Mouse (Mus musculus) olfactory bulb, adult 2 months (tissue): ENCODE results near the gene Gm38431. TPM values are rescaled to one million over a fixed set of nuclear protein-coding genes. Genes with fewer than 3 reads are reported as not detected.
A peak's percentile ranks its signal among the peaks of the same experiment; 100 is the strongest.

Source experiments
- H3K27ac ChIP-seq: fragments of 200-500 bp; 2 replicates; pipeline ENCODE4 v1.5.1; 2012; ENCODE audit warnings: low read depth, low read length; ENCODE audit not compliant: insufficient read depth
- H3K4me1 ChIP-seq: fragments of 200-500 bp; 2 replicates; pipeline ENCODE4 v1.6.1; 2012; ENCODE audit warnings: low read length; ENCODE audit not compliant: control insufficient read depth, insufficient read depth
- H3K4me3 ChIP-seq: fragments of 200-500 bp; 2 replicates; pipeline ENCODE4 v1.5.1; 2012; ENCODE audit warnings: mild to moderate bottlenecking, low read depth, low read length, moderate library complexity; ENCODE audit not compliant: insufficient read depth
- CTCF ChIP-seq: fragments of 200-500 bp; IDR thresholded peaks from 2 replicates; pipeline ENCODE4 v1.5.1; 2012; ENCODE audit warnings: low read depth, mild to moderate bottlenecking, low read length, moderate library complexity; ENCODE audit not compliant: insufficient read depth
- POLR2A ChIP-seq: fragments of 200-500 bp; IDR thresholded peaks from 2 replicates; pipeline ENCODE4 v1.6.1; 2012; ENCODE audit warnings: mild to moderate bottlenecking, low read depth, low read length, moderate library complexity; ENCODE audit not compliant: insufficient read depth
- WGBS: fragments of 180-500 bp; shearing (Covaris S2); methylation state at CpG from one replicate; pipeline ENCODE4 v1.1.7; 2018; 5-methylcytosine and 5-hydroxymethylcytosine counted together
- polyA plus RNA-seq: library from polyadenylated mRNA; stranded (reverse); fragments of >200 nt; gene quantifications from 2 replicates; pipeline ENCODE4 v1.2.4, GENCODE M21; 2012; ENCODE audit warnings: low replicate concordance; ENCODE audit not compliant: missing spikeins, insufficient read depth, insufficient read length

Gene Gm38431
- polyA plus RNA-seq, 1 experiment: not detected

GRCm38 (mm10) chr9:21029291-21030054, 62.3 kb downstream of the Gm38431 start, which contains the start of gene Icam4:
Gene Icam4 (plus strand): TSS chr9:21029373.
- peak within 1 kb of the TSS; percentile 25; the same call in 1 of the 2 replicates for H3K27ac ChIP-seq
- TF ChIP-seq POLR2A (no peak), CTCF (peak; percentile 75; the same call in 1 of the 2 replicates)
- WGBS: 4% methylated on average over 37 of the region's 37 CpGs
- H3K4me1 ChIP-seq: peaks cover 42% of the 10 kb centered on the region
- H3K4me3 ChIP-seq: peak within 1 kb of the TSS; percentile 43

DNA sequence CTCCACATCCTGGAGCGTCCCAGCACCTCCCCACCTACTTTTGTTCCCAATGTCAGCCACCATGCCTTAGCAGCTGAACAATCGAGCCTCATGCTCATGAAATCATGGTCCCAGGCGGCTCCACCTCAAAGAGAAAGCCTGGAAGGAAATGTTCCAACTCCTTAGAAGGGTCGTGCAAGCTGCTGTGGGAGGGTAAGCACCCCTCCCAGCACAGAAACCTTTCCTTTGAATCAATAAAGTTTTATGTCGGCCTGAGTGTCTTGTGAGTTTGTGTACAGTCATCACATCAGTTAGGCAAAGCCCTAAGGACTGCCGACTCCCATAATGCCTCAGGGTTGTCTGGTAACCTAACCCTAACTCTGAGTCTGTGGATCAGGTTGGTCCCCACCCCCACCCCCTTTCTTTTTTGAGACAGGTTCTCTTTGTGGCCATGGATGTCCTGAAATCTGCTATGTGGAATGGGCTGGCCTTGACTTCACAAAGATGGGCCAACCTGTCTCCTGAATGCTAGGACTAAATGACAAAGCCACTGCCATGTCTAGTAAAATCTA, 63.2 kb downstream of the Gm38431 start:
- TF ChIP-seq POLR2A: no peak
- no peak for TF ChIP-seq CTCF
- Histone ChIP-seq H3K4me3 (no peak overlapping the region), H3K4me1 (peaks cover 40% of the 10 kb centered on the region), H3K27ac (no peak overlapping the region)
- WGBS: 77% methylated on average over 6 of the region's 6 CpGs

DNA sequence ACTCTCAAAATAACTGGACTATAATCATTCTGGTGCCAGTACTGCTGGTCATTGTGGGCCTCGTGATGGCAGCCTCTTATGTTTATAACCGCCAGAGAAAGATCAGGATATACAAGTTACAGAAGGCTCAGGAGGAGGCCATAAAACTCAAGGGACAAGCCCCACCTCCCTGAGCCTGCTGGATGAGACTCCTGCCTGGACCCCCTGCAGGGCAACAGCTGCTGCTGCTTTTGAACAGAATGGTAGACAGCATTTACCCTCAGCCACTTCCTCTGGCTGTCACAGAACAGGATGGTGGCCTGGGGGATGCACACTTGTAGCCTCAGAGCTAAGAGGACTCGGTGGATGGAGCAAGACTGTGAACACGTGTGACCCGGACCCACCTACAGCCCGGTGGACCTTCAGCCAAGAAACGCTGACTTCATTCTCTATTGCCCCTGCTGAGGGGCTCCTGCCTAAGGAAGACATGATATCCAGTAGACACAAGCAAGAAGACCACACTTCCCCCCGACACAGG, 64.0 kb downstream of the Gm38431 start:
- Histone ChIP-seq H3K27ac (no peak overlapping the region), H3K4me1 (peaks cover 32% of the 10 kb centered on the region), H3K4me3 (no peak overlapping the region)
- TF ChIP-seq CTCF (no peak), POLR2A (no peak)
- WGBS: 49% methylated on average over 8 of the region's 8 CpGs

DNA sequence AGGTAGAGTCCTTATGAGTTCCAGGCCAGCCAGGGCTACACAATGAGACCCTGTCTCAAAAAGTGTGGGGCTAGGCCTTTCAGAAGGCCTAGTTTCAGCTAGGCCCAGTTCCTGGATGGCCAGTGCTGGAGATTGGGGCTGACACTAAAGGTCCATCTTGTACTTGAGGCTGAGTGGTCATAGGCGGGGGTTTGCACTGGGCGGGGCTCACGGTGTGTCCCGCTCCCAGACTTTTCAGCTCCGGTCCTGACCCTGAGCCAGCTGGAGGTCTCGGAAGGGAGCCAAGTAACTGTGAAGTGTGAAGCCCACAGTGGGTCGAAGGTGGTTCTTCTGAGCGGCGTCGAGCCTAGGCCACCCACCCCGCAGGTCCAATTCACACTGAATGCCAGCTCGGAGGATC, 64.9 kb downstream of the Gm38431 start:
- no peak for TF ChIP-seq POLR2A
- TF ChIP-seq CTCF: no peak
- WGBS: 91% methylated on average over 12 of the region's 12 CpGs
- Histone ChIP-seq H3K27ac (no peak overlapping the region), H3K4me3 (no peak overlapping the region), H3K4me1 (peaks cover 29% of the 10 kb centered on the region)

GRCm38 (mm10) chr9:21025258-21025810, 66.5 kb downstream of the Gm38431 start:
- Histone ChIP-seq H3K4me3 (no peak overlapping the region), H3K27ac (no peak overlapping the region), H3K4me1 (peaks cover 23% of the 10 kb centered on the region)
- 84% methylated on average over 19 of the region's 19 CpGs for WGBS
- TF ChIP-seq POLR2A (no peak), CTCF (no peak)

- TF ChIP-seq POLR2A: no peak
- no peak for TF ChIP-seq CTCF
- WGBS: 73% methylated on average over 1 of the region's 1 CpGs
- Histone ChIP-seq H3K27ac (no peak overlapping the region), H3K4me1 (peaks cover 8% of the 10 kb centered on the region; the same call in 1 of the 2 replicates), H3K4me3 (no peak overlapping the region)
Observed at GRCm38 (mm10) chr9:21022726-21023125, 69.1 kb downstream of the Gm38431 start.

- H3K4me1 ChIP-seq: peaks cover 5% of the 10 kb centered on the region; the same call in 1 of the 2 replicates
- no peak for TF ChIP-seq POLR2A
- no peak for TF ChIP-seq CTCF
- no peak overlapping the region for H3K27ac ChIP-seq
- no peak overlapping the region for H3K4me3 ChIP-seq
- 65% methylated on average over 6 of the region's 6 CpGs for WGBS
Observed at GRCm38 (mm10) chr9:21022288-21022687, 69.5 kb downstream of the Gm38431 start.

GRCm38 (mm10) chr9:21021363-21021762, 70.4 kb downstream of the Gm38431 start:
- TF ChIP-seq CTCF (no peak), POLR2A (no peak)
- Histone ChIP-seq H3K4me1 (no peaks in the 10 kb centered on the region), H3K27ac (no peak overlapping the region), H3K4me3 (no peak overlapping the region)
- WGBS: 87% methylated on average over 3 of the region's 3 CpGs

GRCm38 (mm10) chr9:21018600-21018999, 73.2 kb downstream of the Gm38431 start:
- Histone ChIP-seq H3K27ac (no peak overlapping the region), H3K4me1 (peaks cover 14% of the 10 kb centered on the region), H3K4me3 (no peak overlapping the region)
- TF ChIP-seq POLR2A (no peak), CTCF (no peak)
- WGBS: 76% methylated on average over 2 of the region's 2 CpGs

Other genes starting within 250 kb of the Gm38431 start
- gene A230050P20Rik, start 223.4 kb downstream of the Gm38431 start, polyA plus RNA-seq: 183 TPM in 1 of 2 replicates, not detected in the other
- not detected in 2 replicates for gene Angptl6, start 212.3 kb downstream of the Gm38431 start, polyA plus RNA-seq
- not detected in 2 replicates for gene Ppan, start 203.8 kb downstream of the Gm38431 start, polyA plus RNA-seq
- not detected in 2 replicates for gene Eif3g, start 193.4 kb downstream of the Gm38431 start, polyA plus RNA-seq
- 56.5 TPM in 1 of 2 replicates, not detected in the other for gene Dnmt1, start 132.1 kb downstream of the Gm38431 start, polyA plus RNA-seq
- gene S1pr2, start 115.2 kb downstream of the Gm38431 start, polyA plus RNA-seq: not detected in 2 replicates
- not detected in 2 replicates for gene Mrpl4, start 89.3 kb downstream of the Gm38431 start, polyA plus RNA-seq
- not detected in 2 replicates for gene Icam1, start 76.0 kb downstream of the Gm38431 start, polyA plus RNA-seq
- not detected in 2 replicates for gene Icam4, start 62.6 kb downstream of the Gm38431 start, polyA plus RNA-seq
- not detected in 2 replicates for gene Icam5, start 59.9 kb downstream of the Gm38431 start, polyA plus RNA-seq
- gene Zglp1, start 24.9 kb downstream of the Gm38431 start, polyA plus RNA-seq: not detected in 2 replicates
- not detected in 2 replicates for gene Gm49373, start 18.9 kb downstream of the Gm38431 start, polyA plus RNA-seq
- gene Fdx1l, start 18.4 kb downstream of the Gm38431 start, polyA plus RNA-seq: not detected in 2 replicates
- gene Raver1, start within 50 bp of the Gm38431 start, polyA plus RNA-seq: not detected in 2 replicates
- gene Tyk2, start 39.2 kb upstream of the Gm38431 start, polyA plus RNA-seq: not detected in 2 replicates
- 282 TPM in 1 of 2 replicates, not detected in the other for gene Cdc37, start 58.0 kb upstream of the Gm38431 start, polyA plus RNA-seq
- gene Pde4a, start 73.7 kb upstream of the Gm38431 start, polyA plus RNA-seq: not detected in 2 replicates
- gene Keap1, start 147.4 kb upstream of the Gm38431 start, polyA plus RNA-seq: not detected in 2 replicates
- not detected in 2 replicates for gene S1pr5, start 156.4 kb upstream of the Gm38431 start, polyA plus RNA-seq
- not detected in 2 replicates for gene Atg4d, start 173.3 kb upstream of the Gm38431 start, polyA plus RNA-seq
- not detected in 2 replicates for gene Kri1, start 196.0 kb upstream of the Gm38431 start, polyA plus RNA-seq
- not detected in 2 replicates for gene Cdkn2d, start 199.4 kb upstream of the Gm38431 start, polyA plus RNA-seq
- not detected in 2 replicates for gene Ap1m2, start 220.3 kb upstream of the Gm38431 start, polyA plus RNA-seq
- gene Slc44a2, start 228.7 kb upstream of the Gm38431 start, polyA plus RNA-seq: 356 TPM in 1 of 2 replicates, not detected in the other